Mouse (Mus musculus) liver, embryonic 14 days (tissue): ENCODE results near the gene Zcchc13. TPM values are rescaled to one million over a fixed set of nuclear protein-coding genes. Genes with fewer than 3 reads are reported as not detected.

Experiments used
- polyA plus RNA-seq: library from polyadenylated mRNA; depleted of rRNA; stranded (reverse); fragments of >200 nt; gene quantifications from 2 replicates; pipeline ENCODE4 v1.2.3, GENCODE M21; 2012; rRNA removed

Gene Zcchc13
- 0.03 TPM in 1 of 2 replicates, not detected in the other for polyA plus RNA-seq

DNA sequence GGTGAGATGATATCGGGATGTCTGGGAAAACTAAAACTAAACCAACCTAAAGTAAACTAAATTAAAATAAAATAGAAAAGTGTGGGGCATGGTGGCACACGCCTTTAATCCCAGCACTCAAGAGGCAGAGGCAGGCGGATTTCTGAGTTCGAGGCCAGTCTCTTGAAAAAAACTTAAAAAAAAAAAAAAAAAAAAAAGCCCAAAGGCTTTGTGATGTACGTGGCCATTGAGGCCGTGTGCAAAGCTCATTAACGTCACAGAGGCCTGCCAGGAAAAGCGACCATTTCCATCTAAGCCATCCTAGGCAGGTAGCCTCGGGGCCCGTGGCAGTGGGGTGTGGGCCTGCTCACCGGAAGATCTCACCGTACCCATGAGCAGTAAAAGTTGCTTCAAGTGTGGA is at the start of gene Zcchc13:
TSS of gene Zcchc13 (plus strand) at position 284 of the 400 bp plus-strand sequence.

Other genes starting within 250 kb of the Zcchc13 start
- gene Tsx, start 216.1 kb upstream of the Zcchc13 start, polyA plus RNA-seq, result 0.05 TPM in 1 of 2 replicates, not detected in the other
- gene Gm26992, start 208.6 kb upstream of the Zcchc13 start, polyA plus RNA-seq, result 0.32 and 0.57 TPM in 2 replicates
- gene Slc16a2, start 191.4 kb downstream of the Zcchc13 start, polyA plus RNA-seq, result 3.8 and 4.5 TPM in 2 replicates